Mouse (Mus musculus) right cerebral cortex, postnatal 10 days (tissue): ENCODE measurements around the gene Fam118b.

Experiments
- DNase-seq, 2 experiments: peaks; one replicate each; pipeline ENCODE4 v3.0.0; 2021; ENCODE audit warnings: low spot score in 2 of 2

Fam118b gene

GRCm38 (mm10) chr9:35267146-35267975, at the start of gene Fam118b, which contains the start of gene Rpusd4:
Fam118b (minus strand) TSS chr9:35267805.
Rpusd4 (plus strand) TSS chr9:35267865.
- peak; percentile 96 for DNase-seq

- no peak for DNase-seq
Measured at GRCm38 (mm10) chr9:35316771-35317211, 49.2 kb upstream of the Fam118b start.

GRCm38 (mm10) chr9:35314254-35314653, 46.6 kb upstream of the Fam118b start:
- DNase-seq, result no peak

GRCm38 (mm10) chr9:35313601-35314000, 46.0 kb upstream of the Fam118b start:
- no peak for DNase-seq

- peak in 1 of 2 experiments; percentile 52 for DNase-seq
Measured at GRCm38 (mm10) chr9:35312516-35312915, 44.9 kb upstream of the Fam118b start.

GRCm38 (mm10) chr9:35310377-35310776, 42.8 kb upstream of the Fam118b start:
- DNase-seq, result no peak

- DNase-seq, result peak; percentile 37 to 58
Measured at GRCm38 (mm10) chr9:35307461-35307860, 39.9 kb upstream of the Fam118b start.

GRCm38 (mm10) chr9:35302172-35302571, 34.6 kb upstream of the Fam118b start:
- DNase-seq, result no peak

- no peak for DNase-seq
Measured at GRCm38 (mm10) chr9:35297791-35298190, 30.2 kb upstream of the Fam118b start.

- no peak for DNase-seq
Measured at GRCm38 (mm10) chr9:35293465-35293864, 25.9 kb upstream of the Fam118b start.

GRCm38 (mm10) chr9:35290916-35291315, 23.3 kb upstream of the Fam118b start:
- DNase-seq, result no peak

- no peak for DNase-seq
Measured at GRCm38 (mm10) chr9:35290417-35290816, 22.8 kb upstream of the Fam118b start.

GRCm38 (mm10) chr9:35289992-35290391, 22.4 kb upstream of the Fam118b start:
- no peak for DNase-seq

- no peak for DNase-seq
Measured at GRCm38 (mm10) chr9:35286351-35286750, 18.7 kb upstream of the Fam118b start.

- DNase-seq, result no peak
Measured at GRCm38 (mm10) chr9:35284351-35284750, 16.7 kb upstream of the Fam118b start.

GRCm38 (mm10) chr9:35283415-35284069, 15.9 kb upstream of the Fam118b start:
- no peak for DNase-seq

GRCm38 (mm10) chr9:35282851-35283200, 15.2 kb upstream of the Fam118b start:
- DNase-seq, result no peak

- DNase-seq, result peak in 1 of 2 experiments; percentile 74
Measured at GRCm38 (mm10) chr9:35282006-35282850, 14.6 kb upstream of the Fam118b start.

GRCm38 (mm10) chr9:35278451-35278850, 10.8 kb upstream of the Fam118b start:
- no peak for DNase-seq

GRCm38 (mm10) chr9:35277855-35278365, 10.3 kb upstream of the Fam118b start:
- no peak for DNase-seq

GRCm38 (mm10) chr9:35267976-35268715, 541 bp upstream of the Fam118b start:
- no peak for DNase-seq
